Mouse (Mus musculus): ENCODE measurements around the gene Ppm1l.

- TF ChIP-seq GATA1 (IDR thresholded peaks at IDR 0.05; ENCODE audit: borderline replicate concordance, low read length) (no peak), FLI1 (IDR thresholded peaks at IDR 0.05; ENCODE audit: low read length) (no peak)
Observed at GRCm38 (mm10) chr3:69535486-69535885, 218.8 kb downstream of the Ppm1l start.

Data from megakaryocyte, embryonic 14.5 days (primary cell).